Mouse (Mus musculus): ENCODE results near the gene Fank1. TPM values are rescaled to one million over a fixed set of nuclear protein-coding genes. Genes with fewer than 3 reads are reported as not detected.

The Fank1 gene
- total and polyA plus RNA-seq, 3 experiments: 0.16 to 0.17 TPM; not detected in 1

GRCm38 (mm10) chr7:133799928-133800327 is 23.3 kb downstream of the Fank1 start:
- TF ChIP-seq CHD1 (IDR thresholded peaks at IDR 0.05; ENCODE audit: low read depth, low read length) (no peak), HCFC1 (IDR thresholded peaks at IDR 0.05; ENCODE audit: low read depth, low read length) (no peak), ELF1 (IDR thresholded peaks at IDR 0.05; ENCODE audit: low read depth, low read length) (no peak), USF1 (IDR thresholded peaks at IDR 0.05; ENCODE audit: low read depth, low read length) (no peak), CHD2 (IDR thresholded peaks at IDR 0.05; ENCODE audit: low read length) (no peak), USF2 (conservative IDR thresholded peaks at IDR 0.05; ENCODE audit: low read depth, low read length) (no peak), SMC3 (IDR thresholded peaks at IDR 0.05; ENCODE audit: low read depth, low read length) (no peak), MYC (IDR thresholded peaks at IDR 0.05; ENCODE audit: low read depth, low read length) (no peak), MEF2A (IDR thresholded peaks at IDR 0.05; ENCODE audit: borderline replicate concordance, low read depth, low read length) (no peak)
- H3K4me1 ChIP-seq (ENCODE audit: control insufficient read depth in 1 of 2, insufficient read depth in 2 of 2): no peaks in the 10 kb centered on the region
- H3K4me3 ChIP-seq (replicated peaks in 1 of 3; ENCODE audit: low read depth in 2 of 3, low read length in 2 of 3, poor library complexity in 1 of 3): no peak overlapping the region
- in situ Hi-C loops (cut with MboI; ENCODE audit: low pct_ligation_motif_present, low pct_unique_long_range_greater_than_20kb, low sequenced_read_pairs) (no loop called here), dilution Hi-C loops (cut with MboI; ENCODE audit: extremely low pct_ligation_motif_present, extremely low pct_unique_long_range_greater_than_20kb, low sequenced_read_pairs) (no loop called here)
- no peak overlapping the region for H3K27ac ChIP-seq (ENCODE audit: insufficient read depth, low read depth)
- H3K9me3 ChIP-seq (replicated peaks; ENCODE audit: low read length): no peaks in the 10 kb centered on the region
- H3K36me3 ChIP-seq (replicated peaks in 1 of 2; ENCODE audit: control insufficient read depth in 1 of 2, insufficient read depth in 1 of 2, low read length in 1 of 2): no peaks in the 10 kb centered on the region
- H3K4me2 ChIP-seq (ENCODE audit: insufficient read depth, low read depth, poor library complexity, severe bottlenecking): no peak overlapping the region
- H3K9ac ChIP-seq (ENCODE audit: insufficient read depth, low read depth): no peak overlapping the region
- H3K79me2 ChIP-seq (replicated peaks; ENCODE audit: control insufficient read depth, extremely low read depth, insufficient read depth, poor library complexity, severe bottlenecking): no peaks in the 10 kb centered on the region
- peaks cover 16% of the 10 kb centered on the region for H3K27me3 ChIP-seq (replicated peaks)
- DNase-seq (ENCODE audit: extremely low read depth): no peak

- DNase-seq (ENCODE audit: extremely low read depth): no peak
- dilution Hi-C loops (cut with MboI; ENCODE audit: extremely low pct_ligation_motif_present, extremely low pct_unique_long_range_greater_than_20kb, low sequenced_read_pairs) (no loop called here), in situ Hi-C loops (cut with MboI; ENCODE audit: low pct_ligation_motif_present, low pct_unique_long_range_greater_than_20kb, low sequenced_read_pairs) (no loop called here)
- Histone ChIP-seq H3K9ac (ENCODE audit: insufficient read depth, low read depth) (no peak overlapping the region), H3K4me2 (ENCODE audit: insufficient read depth, low read depth, poor library complexity, severe bottlenecking) (no peak overlapping the region), H3K27ac (ENCODE audit: insufficient read depth, low read depth) (no peak overlapping the region), H3K36me3 (replicated peaks in 1 of 2; ENCODE audit: control insufficient read depth in 1 of 2, insufficient read depth in 1 of 2, low read length in 1 of 2) (no peaks in the 10 kb centered on the region), H3K9me3 (replicated peaks; ENCODE audit: low read length) (no peaks in the 10 kb centered on the region), H3K4me1 (ENCODE audit: control insufficient read depth in 1 of 2, insufficient read depth in 2 of 2) (no peaks in the 10 kb centered on the region), H3K4me3 (replicated peaks in 1 of 3; ENCODE audit: low read depth in 2 of 3, low read length in 2 of 3, poor library complexity in 1 of 3) (no peak overlapping the region), H3K27me3 (replicated peaks) (peaks cover 26% of the 10 kb centered on the region), H3K79me2 (replicated peaks; ENCODE audit: control insufficient read depth, extremely low read depth, insufficient read depth, poor library complexity, severe bottlenecking) (no peaks in the 10 kb centered on the region)
- no peak for TF ChIP-seq EP300 (IDR thresholded peaks at IDR 0.05; ENCODE audit: low read length)
- TF ChIP-seq ELF1 (IDR thresholded peaks at IDR 0.05; ENCODE audit: low read depth, low read length): no peak
- no peak for TF ChIP-seq JUND (conservative IDR thresholded peaks at IDR 0.05; ENCODE audit: low read depth, low read length)
- no peak for TF ChIP-seq PAX5 (IDR thresholded peaks at IDR 0.05; ENCODE audit: low read length)
- no peak for TF ChIP-seq MYC (IDR thresholded peaks at IDR 0.05; ENCODE audit: low read depth, low read length)
- TF ChIP-seq USF1 (IDR thresholded peaks at IDR 0.05; ENCODE audit: low read depth, low read length): no peak
- TF ChIP-seq MAZ (IDR thresholded peaks at IDR 0.05; ENCODE audit: low read depth, low read length): no peak
- TF ChIP-seq SIN3A (IDR thresholded peaks at IDR 0.05; ENCODE audit: low read length): no peak
- TF ChIP-seq POLR2A (IDR thresholded peaks at IDR 0.05; ENCODE audit: low read depth, low read length): no peak
- no peak for TF ChIP-seq UBTF (IDR thresholded peaks at IDR 0.05; ENCODE audit: low read depth, low read length)
- TF ChIP-seq POLR2AphosphoS2 (IDR thresholded peaks at IDR 0.05; ENCODE audit: low read depth, low read length): no peak
- TF ChIP-seq SMC3 (IDR thresholded peaks at IDR 0.05; ENCODE audit: low read depth, low read length): no peak
- no peak for TF ChIP-seq NRF1 (IDR thresholded peaks at IDR 0.05; ENCODE audit: low read depth, low read length)
- TF ChIP-seq BHLHE40 (IDR thresholded peaks at IDR 0.05; ENCODE audit: low read depth, low read length): no peak
- TF ChIP-seq ZC3H11A (IDR thresholded peaks at IDR 0.05; ENCODE audit: low read depth, low read length): no peak
- TF ChIP-seq MAX (IDR thresholded peaks at IDR 0.05; ENCODE audit: low read length): no peak
Measured at GRCm38 (mm10) chr7:133801823-133802222, 25.2 kb downstream of the Fank1 start.

Data from CH12.LX (cell line).